8 mouse cellular contexts compared by ENCODE assay signal in genomic region chr3:131214841-131215240, GRCm38 (mm10). TPM values are rescaled to one million over a fixed set of nuclear protein-coding genes. Genes with fewer than 3 reads are reported as not detected.
A peak's percentile ranks its signal among the peaks of the same experiment; 100 is the strongest.
DNase-seq lines count a peak whose midpoint lies in the region; ATAC-seq and TF ChIP-seq lines count a peak whose summit lies in the region.
"Had no signal": no experiment of that assay in that cellular context is flagged by ENCODE, and none has a peak within 500 bp of the region (broad histone marks: within the 10 kb centered on the region; RNA-seq: fewer than 3 reads in every experiment).

No protein-coding gene starts in this region.

- H3K36me3 ChIP-seq in ES-Bruce4 (ENCODE audit: control insufficient read depth, insufficient read depth, low read length, poor library complexity, severe bottlenecking): no peaks in the 10 kb centered on the region
- H3K36me3 ChIP-seq in kidney, postnatal 0 days (ENCODE audit: insufficient read depth, low read length): no peaks in the 10 kb centered on the region

- no peak overlapping the region for H3K9ac ChIP-seq in ES-Bruce4 (ENCODE audit: low read depth, poor library complexity, severe bottlenecking)
- no peak overlapping the region for H3K9ac ChIP-seq in kidney, postnatal 0 days (ENCODE audit: low read depth, low read length)

- no peaks in the 10 kb centered on the region for H3K27me3 ChIP-seq in ES-Bruce4 (ENCODE audit: control insufficient read depth, insufficient read depth, low read length, poor library complexity, severe bottlenecking)
- H3K27me3 ChIP-seq in kidney, postnatal 0 days (ENCODE audit: insufficient read depth, low read length): no peaks in the 10 kb centered on the region

- H3K9me3 ChIP-seq in ES-Bruce4 (replicated peaks; ENCODE audit: control insufficient read depth, insufficient read depth, low read length, poor library complexity, severe bottlenecking): no peaks in the 10 kb centered on the region
- no peaks in the 10 kb centered on the region for H3K9me3 ChIP-seq in kidney, postnatal 0 days (replicated peaks; ENCODE audit: low read length)

- H3K4me2 ChIP-seq in kidney, postnatal 0 days (ENCODE audit: low read length): no peak overlapping the region

- intact Hi-C loops in left cerebral cortex, adult 2 months (cut with DNase I): no loop called here

- H3K4me3 ChIP-seq in left cerebral cortex, adult 2 months: no peak overlapping the region
- H3K4me3 ChIP-seq in ES-Bruce4 (ENCODE audit: low read depth, low read length): no peak overlapping the region
- no peak overlapping the region for H3K4me3 ChIP-seq in kidney, postnatal 0 days (replicated peaks; ENCODE audit: low read depth, low read length)

- TF ChIP-seq CTCF in left cerebral cortex, adult 2 months (IDR thresholded peaks at IDR 0.05): peak; percentile 71
- peak; percentile 95 for TF ChIP-seq CTCF in ES-Bruce4 (IDR thresholded peaks at IDR 0.05; ENCODE audit: low read depth, low read length)
- peak; percentile 73 for TF ChIP-seq CTCF in kidney, postnatal 0 days (IDR thresholded peaks at IDR 0.05; ENCODE audit: low read depth)

- H3K4me1 ChIP-seq in ES-Bruce4 (ENCODE audit: control insufficient read depth, insufficient read depth, low read length): no peaks in the 10 kb centered on the region
- H3K4me1 ChIP-seq in kidney, postnatal 0 days (replicated peaks; ENCODE audit: insufficient read depth, low read length): no peaks in the 10 kb centered on the region

- WGBS in kidney, postnatal 0 days: 59% methylated on average over 9 of the region's 9 CpGs

- ATAC-seq in kidney, postnatal 0 days (replicated peaks; ENCODE audit: low FRiP score, low read depth): no peak

- no peak for TF ChIP-seq EP300 in ES-Bruce4 (IDR thresholded peaks at IDR 0.05; ENCODE audit: insufficient read depth, low read depth, low read length)

- peak; percentile 17 to 45 for DNase-seq in left cerebral cortex, adult 2 months (ENCODE audit: extremely low spot score in 1 of 2, low spot score in 2 of 2)
- DNase-seq in left cerebral cortex, adult 11 months (ENCODE audit: low spot score): no peak
- peak; percentile 52 for DNase-seq in adrenal gland, adult 2 months
- no peak for DNase-seq in kidney, postnatal 0 days (ENCODE audit: low spot score)
- DNase-seq in naive thymus-derived CD4-positive, alpha-beta T cell, adult 2 months (ENCODE audit: low read depth): peak; percentile 82
- no peak for DNase-seq in cerebellum, adult 8-10 months

- no peak overlapping the region for H3K27ac ChIP-seq in left cerebral cortex, adult 2 months
- H3K27ac ChIP-seq in ES-Bruce4 (ENCODE audit: insufficient read depth, low read length): no peak overlapping the region
- no peak overlapping the region for H3K27ac ChIP-seq in kidney, postnatal 0 days
- H3K27ac ChIP-seq: macrophage had no signal

- TF ChIP-seq POLR2A in ES-Bruce4 (IDR thresholded peaks at IDR 0.05; ENCODE audit: insufficient read depth, low read length): no peak

RNA-seq across cellular contexts. Expression of gene Hadh, which starts 57.1 kb away (rescaled TPM):
- total RNA-seq in left cerebral cortex, adult 2 months (2021): 10 to 100 TPM; 17.8 to 19.8 TPM
- polyA plus RNA-seq in ES-Bruce4 (2011; ENCODE audit: insufficient read depth, insufficient read length, low read depth, missing spikeins): 67.1 and 70.7 TPM in 2 replicates
- 100 to 1,000 TPM; 456 to 509 TPM for total RNA-seq in adrenal gland, adult 2 months (2021)
- 288 and 386 TPM in 2 replicates for polyA plus RNA-seq in adrenal gland, adult 2 months (2012; rRNA removed)
- 173 and 196 TPM in 2 replicates for polyA plus RNA-seq in kidney, postnatal 0 days (2015; fragmentation: Nextera tagmentation; extraction: Ambion mirVana)

Comparison
In these comparisons a context has a peak if more than half of its experiments do, and no peak if none do; other contexts are left out.
1. DNase-seq: peak in left cerebral cortex, adult 2 months (2 of 2), adrenal gland, adult 2 months (single experiment) and naive thymus-derived CD4-positive, alpha-beta T cell, adult 2 months (single experiment); none in left cerebral cortex, adult 11 months (single experiment), kidney, postnatal 0 days (single experiment) and cerebellum, adult 8-10 months (single experiment).
2. Peak in every context shown above with its lines, with median percentiles within 50 percentile points of each other: CTCF ChIP-seq.